Mouse (Mus musculus): ENCODE data around the gene Atp11b.

Atp11b gene

DNA sequence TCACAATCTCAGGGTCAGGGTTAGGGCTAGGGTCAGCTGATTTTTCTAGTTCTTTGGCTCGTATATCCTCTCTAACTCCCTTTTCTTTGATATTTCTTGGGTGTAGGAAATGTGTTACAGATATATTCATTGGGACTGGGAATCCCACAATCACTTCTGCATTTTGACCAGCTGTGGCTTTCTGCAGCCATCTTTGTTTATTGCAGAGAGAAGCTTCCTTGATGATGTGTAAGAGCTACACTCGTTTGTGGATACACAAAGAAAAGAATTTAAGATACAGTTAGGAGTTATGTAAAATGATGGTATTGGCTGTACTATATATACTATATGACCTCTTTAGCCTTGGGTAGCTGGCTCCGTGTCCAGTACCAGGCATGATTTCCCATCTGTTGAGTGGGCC lies 25.8 kb downstream of the Atp11b start:
- DNase-seq (ENCODE audit: low spot score): no peak

DNA sequence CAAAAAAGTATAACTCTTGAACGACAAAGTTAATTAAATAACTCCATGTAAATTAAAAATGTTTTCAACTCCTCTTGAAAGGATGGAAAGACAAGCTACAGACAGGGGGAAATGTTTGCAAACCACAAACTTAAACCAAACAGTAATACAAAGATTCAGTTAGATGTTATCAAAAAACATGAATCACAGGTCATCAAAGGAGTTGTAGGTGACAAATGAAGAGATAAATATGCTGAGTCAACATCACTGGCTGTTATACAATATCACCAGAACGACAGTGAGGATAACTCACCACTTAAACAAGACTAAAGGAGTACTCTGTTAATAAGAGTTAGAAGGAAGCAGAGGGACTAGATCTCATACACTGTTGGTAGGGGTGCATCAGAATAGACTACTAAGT lies 48.1 kb downstream of the Atp11b start:
- no peak for DNase-seq (ENCODE audit: low spot score)

- DNase-seq (ENCODE audit: low spot score): no peak
Measured at GRCm38 (mm10) chr3:35819887-35820286, 66.0 kb downstream of the Atp11b start.

DNA sequence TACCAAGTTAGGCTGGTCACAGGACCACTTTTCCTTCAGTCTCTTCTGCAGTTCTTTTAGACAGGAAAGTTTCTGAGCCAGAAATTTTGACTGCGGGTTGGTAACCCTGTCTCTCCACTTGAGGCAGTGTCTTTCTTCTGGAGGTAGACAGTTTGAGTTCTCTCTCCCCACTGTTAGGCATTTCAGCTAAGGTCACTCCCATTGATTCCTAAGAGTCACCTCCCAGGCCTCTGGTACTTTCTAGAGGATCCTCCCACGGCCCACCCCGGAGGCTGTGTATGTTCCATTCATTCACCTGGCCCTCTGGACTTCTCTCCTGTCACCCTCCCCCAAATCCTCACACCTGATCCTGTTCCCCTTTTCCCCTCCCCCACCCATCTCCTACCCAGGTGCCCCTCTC lies 68.1 kb downstream of the Atp11b start:
- no peak for DNase-seq (ENCODE audit: low spot score)

DNA sequence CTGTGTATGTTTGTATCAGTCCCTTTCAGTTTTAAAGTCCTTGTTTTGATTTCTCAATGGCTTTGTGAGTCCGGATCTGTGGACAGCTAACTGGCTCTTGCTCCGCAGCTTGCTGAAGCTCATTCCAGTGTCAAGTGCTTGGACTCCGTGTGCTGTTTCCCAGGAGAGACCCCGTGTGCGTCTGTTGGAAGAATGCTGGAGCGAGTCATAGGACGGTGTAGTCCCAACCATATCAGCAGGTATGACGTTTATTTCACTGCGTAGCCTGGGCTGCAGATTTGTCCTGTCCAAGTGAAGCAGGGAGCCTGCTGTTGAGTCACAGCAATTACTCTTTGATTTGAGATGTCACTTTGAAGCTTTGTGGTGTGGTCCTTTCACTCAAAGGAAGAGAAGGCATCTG lies 95.4 kb downstream of the Atp11b start:
- DNase-seq (ENCODE audit: low spot score): no peak

DNA sequence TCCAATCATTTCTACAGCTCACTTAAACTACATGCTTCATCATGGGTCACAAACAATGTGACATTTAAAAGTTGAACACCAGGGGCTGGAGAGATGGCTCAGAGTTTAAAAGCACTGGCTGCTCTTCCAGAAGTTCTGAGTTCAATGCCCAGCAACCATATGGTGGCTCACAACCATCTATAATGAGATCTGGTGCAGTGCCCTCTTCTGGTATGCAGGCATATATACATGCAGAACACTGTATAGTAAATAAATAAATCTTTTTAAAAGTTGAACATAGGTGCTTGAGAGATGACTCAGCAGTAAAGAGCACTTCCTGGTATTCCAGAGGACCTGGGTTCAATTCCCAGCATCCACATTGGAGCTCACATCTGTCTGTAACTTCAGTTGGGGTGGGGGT lies 129.4 kb downstream of the Atp11b start:
- no peak for DNase-seq (ENCODE audit: low spot score)

GRCm38 (mm10) chr3:35889531-35889930 lies 135.6 kb downstream of the Atp11b start:
- no peak for DNase-seq (ENCODE audit: low spot score)

GRCm38 (mm10) chr3:35891123-35891522 lies 137.2 kb downstream of the Atp11b start:
- no peak for DNase-seq (ENCODE audit: low spot score)

GRCm38 (mm10) chr3:35893156-35893555 lies 139.2 kb downstream of the Atp11b start:
- DNase-seq (ENCODE audit: low spot score): no peak

GRCm38 (mm10) chr3:35897900-35898299 lies 144.0 kb downstream of the Atp11b start:
- DNase-seq (ENCODE audit: low spot score): no peak

DNA sequence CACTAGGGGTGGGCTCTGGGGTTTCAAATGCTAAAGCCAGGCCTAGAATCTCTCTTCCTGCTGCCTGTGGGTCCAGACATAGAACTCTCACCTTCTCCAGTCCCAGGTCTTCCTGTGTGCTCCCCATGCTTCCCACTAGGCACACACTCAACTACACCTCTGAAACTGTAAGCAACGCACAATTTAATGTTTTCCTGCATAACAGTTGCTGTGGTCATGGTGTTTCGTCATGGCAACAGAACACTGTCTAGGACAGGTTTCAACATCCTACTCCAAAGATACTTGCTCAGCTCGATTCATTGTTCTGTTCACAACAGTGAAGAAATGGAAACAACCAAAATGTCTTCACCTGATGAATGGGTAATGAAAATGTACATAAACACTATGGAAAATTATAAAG lies 145.2 kb downstream of the Atp11b start:
- no peak for DNase-seq (ENCODE audit: low spot score)

- DNase-seq (ENCODE audit: low spot score): no peak
Measured at GRCm38 (mm10) chr3:35900555-35901204, 146.8 kb downstream of the Atp11b start.

Data from lung, postnatal 25 days (tissue).